Mouse (Mus musculus) NIH3T3 (cell line): Measurements from ENCODE around the gene Zbtb8b.
"Not testable (repeated sequence)": the region's sequence is repeated elsewhere in the genome, so short reads cannot be mapped to it uniquely, and the experiment has no call there.

ENCODE experiments used
- DNase-seq: peaks from one replicate; pipeline ENCODE4 v3.0.0-alpha.2; 2012; ENCODE audit warnings: low read depth

Zbtb8b gene

DNA sequence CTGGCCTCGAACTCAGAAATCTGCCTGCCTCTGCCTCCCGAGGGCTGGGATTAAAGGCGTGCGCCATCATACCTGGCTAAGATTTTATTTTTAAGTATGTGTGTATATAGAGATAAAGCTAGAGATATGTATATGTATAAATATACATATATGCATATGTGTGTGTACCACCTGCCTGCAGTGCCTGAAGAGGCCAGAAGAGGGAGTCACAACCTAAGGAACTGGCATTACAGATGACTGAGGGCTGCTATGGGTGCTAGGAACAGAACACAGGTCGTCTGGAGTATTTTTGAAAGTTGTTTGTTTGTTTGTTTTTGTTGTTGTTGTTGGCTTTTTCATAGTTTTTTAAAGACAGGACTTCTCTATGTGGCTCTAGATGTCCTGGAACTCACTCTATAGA, 24.8 kb downstream of the Zbtb8b start:
- DNase-seq: peak; percentile 24

DNA sequence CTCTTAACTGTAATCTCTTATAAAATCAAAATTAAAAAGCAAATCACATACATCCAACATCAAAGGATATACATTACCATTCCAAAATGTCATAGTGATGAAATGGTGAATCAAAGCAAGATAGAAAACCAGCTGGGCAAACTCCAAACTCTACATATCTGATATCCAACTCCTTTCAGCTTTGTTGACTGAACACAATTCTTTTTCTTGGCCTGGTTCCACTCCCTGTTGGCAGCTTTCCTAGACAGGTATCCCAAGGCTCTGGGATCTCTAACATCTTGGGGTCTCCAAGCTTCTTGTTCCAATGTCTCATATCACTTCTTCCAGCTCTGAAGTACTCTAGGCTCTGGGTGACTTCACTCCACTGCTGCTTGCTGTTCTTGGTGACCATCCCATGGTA, 29.7 kb downstream of the Zbtb8b start:
- DNase-seq: no peak

DNA sequence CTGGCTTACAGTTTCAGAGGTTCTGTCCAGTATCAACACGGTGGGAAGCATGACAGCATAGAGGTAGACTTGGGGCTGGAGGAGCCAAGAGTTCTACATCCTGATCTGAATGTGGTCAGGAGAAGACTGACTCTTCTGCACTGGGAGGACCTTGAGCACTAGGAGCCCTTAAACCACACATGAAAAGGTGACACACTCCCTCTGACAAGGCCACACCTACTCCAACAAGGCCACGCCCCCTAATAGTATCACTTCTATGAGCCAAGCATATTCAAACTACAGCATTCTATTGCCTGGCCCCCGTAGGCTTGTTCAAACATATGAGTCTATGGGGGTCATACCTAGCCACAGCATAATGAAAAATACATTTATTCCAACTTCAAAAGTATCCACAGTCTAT, 30.1 kb downstream of the Zbtb8b start:
- DNase-seq: not testable (repeated sequence)

DNA sequence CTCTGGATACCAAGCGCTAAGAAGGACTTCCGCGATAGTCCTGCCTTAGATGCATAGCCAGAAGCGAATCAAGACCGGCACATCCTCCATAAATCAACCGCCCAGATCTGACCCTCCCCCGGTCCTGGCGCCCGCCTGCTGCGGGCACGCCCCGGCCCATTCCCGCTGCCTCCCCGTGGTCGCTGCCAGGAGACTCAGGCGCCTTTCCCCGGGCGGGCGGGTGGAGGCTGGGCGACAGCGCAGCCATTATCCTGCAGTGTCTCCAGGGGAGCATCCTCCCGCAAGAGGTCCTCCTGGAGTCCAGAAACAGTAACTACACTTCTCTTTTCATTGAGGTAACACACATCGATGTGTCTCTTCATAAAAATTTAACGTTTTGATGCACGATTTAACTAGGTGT, 34.2 kb downstream of the Zbtb8b start:
- peak; percentile 65 for DNase-seq

DNA sequence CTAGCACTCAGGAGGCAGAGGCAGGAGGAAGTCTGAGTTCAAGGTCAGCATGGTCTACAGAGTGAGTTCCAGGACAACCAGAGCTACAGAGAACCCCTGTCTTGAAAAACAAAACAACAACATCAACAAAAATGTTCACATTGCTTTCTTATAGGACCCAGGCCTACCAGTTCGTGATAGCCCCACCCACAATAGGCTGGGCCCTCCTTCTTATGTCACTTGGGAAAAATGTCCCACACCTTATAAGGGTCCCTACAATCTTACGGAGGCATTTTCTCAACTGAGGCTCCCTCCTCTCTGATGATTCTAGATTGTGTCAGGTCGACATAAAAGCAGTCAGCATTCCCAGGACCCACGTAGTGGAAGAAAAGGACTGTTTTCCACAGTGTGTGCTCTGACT, 40.8 kb downstream of the Zbtb8b start:
- DNase-seq: no peak

DNA sequence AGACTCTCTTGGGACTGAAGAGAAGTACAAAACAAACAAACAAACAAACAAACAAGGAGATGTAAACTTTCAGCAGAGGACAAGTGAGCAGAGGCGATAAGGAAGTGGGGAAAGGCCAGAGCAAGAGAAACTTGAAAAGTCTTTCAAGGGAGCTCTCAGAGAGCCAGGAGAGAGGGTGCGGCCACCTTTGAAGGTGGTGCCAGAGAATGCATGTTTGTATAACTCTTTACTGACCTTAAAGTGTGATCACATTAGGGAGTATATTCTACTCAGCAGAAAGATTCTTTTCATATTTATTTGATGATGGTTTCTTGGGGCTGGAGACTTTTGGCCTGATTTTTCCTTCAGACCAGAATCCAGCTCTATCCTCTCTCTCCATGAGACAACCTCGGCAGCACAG, 43.7 kb downstream of the Zbtb8b start:
- peak; percentile 38 for DNase-seq

DNA sequence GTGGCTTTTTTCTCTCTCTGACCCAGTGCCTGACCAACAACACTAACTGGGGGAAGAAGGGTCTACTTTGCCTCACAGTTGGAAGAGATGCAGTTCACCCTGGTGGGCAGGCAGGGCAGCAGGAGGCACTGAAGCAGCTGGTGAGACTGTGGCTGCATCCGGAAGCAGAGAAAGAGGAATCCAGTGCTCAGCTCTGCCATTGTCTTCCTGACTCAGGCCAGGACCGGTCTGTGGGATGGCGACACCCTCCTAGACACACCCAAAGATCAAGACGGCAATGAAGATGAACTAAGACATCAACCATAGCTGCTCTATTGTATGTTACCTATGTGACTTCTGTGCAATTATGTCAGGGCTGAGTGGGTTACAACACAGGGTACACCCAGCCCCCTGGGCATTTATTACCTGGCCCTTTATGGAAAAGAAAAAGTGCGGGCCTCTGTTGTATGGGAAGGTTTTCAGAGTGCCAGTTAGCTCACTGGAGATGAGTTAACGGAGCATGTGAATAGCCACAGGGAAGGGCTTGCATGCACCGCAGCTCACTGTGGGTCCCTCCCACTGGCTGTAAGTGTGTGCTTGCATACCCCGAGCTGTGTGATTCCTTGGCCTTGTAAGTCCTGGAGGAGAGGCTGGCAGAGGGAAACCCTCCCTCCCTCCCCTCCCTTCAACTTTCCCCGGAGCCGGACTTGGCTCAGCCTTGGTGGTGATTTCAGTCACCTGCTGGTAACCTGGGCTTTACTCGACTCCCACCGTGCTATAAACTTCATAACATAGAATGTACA, 46.4 kb downstream of the Zbtb8b start:
- DNase-seq: no peak

GRCm38 (mm10) chr4:129390936-129391557, 49.6 kb downstream of the Zbtb8b start:
- DNase-seq: no peak

DNA sequence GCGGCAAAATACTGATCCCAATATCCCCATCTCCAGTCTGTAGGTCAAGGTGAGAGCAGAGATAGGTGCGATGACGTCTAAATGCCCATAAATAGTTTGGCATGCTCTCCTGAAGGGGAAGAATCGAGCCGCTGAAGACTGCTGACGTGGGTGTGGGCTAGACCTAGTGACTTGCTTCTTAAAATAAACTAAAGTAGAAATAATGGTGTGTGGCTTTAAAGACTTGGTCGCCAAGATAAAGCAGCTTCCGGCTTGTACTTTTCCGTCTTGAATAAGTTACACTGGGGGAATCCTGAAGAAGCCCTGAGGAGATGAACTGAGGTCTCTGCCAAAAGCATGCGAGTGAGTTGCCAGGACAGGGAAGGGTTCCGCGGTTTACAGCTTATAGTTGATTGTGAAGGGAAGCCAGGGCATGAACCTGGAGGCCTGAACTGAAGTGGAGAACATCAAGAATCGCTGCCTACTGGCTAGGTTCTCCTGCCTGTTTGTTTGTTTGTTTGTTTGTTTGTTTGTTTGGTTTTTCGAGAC, 50.4 kb downstream of the Zbtb8b start:
- no peak for DNase-seq

DNA sequence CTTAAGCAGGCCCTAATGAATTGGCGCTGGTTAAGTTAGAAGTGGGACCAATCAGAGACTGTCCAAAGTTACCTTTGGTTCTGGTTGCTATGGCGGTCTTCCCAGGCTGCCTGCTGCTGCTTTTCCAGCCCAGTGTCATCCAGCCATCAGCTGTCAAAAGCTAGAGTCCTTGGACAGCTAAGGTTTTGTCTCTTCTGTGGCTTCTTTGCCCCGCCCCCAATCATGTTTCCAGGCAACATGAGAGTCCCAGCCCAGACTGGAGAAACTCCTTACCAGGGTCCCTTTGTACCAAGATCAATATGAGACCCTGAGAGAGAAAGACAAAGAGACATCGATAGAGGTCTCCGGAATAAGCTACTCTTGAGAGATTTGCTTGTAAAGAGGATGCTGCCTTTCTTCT, 52.2 kb downstream of the Zbtb8b start:
- DNase-seq: no peak

GRCm38 (mm10) chr4:129386989-129387388, 53.7 kb downstream of the Zbtb8b start:
- no peak for DNase-seq

- no peak for DNase-seq
These were observed 54.2 kb downstream of the Zbtb8b start for GRCm38 (mm10) chr4:129386269-129386946.

GRCm38 (mm10) chr4:129385685-129386084, 55.0 kb downstream of the Zbtb8b start:
- DNase-seq: no peak

DNA sequence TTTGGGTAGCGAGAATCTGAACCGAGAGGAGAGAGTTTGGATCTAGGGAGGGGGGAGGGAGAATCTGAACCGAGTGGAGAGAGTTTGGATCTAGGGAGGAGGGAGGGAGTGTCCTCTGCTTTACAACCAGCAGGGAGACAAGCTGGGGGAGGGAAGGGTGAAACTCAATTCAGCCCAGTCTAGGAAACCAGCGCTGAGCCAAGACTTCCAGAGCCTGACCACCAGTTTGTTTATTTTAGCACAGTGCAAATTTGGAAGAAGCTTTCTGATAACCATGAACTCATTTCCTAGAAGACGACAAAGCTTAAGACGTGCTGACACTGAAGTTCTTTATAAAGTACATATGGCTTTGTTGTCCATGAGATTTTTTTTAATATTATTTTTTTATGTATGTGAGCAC, 56.2 kb downstream of the Zbtb8b start:
- peak; percentile 59 for DNase-seq

GRCm38 (mm10) chr4:129383586-129383985, 57.1 kb downstream of the Zbtb8b start:
- no peak for DNase-seq

DNA sequence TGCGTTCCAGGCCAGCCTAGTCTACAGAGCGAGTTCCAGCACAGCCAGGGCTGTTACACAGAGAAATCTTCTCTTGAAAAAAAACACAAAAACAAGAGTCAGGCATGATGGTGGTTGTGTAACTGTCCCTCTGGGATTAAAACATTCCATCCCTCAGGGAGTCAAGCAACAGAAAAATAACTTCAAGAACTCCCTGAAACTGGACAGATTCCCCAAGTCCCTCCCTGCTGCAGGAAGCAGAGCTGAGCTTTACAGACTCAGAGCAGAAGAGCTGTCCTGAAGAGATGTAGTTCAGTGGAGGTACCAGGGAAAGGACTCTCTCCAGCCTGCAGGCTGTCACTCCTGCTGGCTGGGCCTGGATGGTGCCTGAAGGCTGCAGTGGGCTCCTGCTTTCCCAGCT, 58.2 kb downstream of the Zbtb8b start:
- DNase-seq: peak; percentile 76

DNA sequence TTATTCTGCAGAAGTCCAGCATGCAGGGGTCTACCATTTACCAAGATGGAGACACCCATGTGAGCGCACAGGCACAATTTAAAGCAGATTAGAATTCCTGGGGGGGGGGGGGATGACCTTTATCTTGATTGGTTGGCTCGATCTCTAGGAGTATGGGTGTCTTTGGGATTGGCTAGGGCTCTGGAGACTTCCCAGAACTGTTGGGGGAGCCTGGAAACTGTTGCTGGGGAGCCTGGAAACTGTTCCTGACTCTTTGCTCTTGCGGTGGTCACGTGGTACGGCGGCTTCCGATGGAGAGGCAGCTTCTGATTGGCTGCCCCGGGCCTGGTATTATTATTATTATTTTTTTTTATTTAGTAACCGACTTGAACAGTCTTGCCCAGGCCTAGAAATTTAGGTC, 58.6 kb downstream of the Zbtb8b start:
- DNase-seq: peak; percentile 22

DNA sequence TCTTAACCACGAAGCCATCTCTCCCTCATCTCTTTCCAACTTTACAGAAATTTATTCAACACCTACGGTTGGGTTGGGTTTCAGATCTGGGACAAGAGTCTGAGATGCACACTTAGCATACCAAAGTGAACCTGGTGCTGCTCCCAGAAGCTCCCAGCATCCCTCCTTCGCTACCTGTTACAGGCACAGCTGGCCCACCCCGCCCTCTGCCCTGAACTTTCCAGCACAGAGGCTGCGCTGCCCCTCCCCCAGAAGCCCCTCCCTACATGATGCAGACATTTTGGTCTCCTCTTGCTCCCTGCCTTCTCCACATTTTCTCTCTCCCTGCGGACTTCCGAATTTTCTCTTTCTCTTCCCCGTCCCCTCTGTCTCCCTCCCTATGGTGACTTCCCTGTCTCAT, 59.5 kb downstream of the Zbtb8b start:
- DNase-seq: no peak

GRCm38 (mm10) chr4:129379805-129380204, 60.8 kb downstream of the Zbtb8b start:
- DNase-seq: no peak

GRCm38 (mm10) chr4:129377601-129378390, 62.9 kb downstream of the Zbtb8b start, which contains the start of gene Zbtb8a:
Gene Zbtb8a, minus strand, starts transcription at chr4:129378116.
- peak; percentile 79 for DNase-seq

DNA sequence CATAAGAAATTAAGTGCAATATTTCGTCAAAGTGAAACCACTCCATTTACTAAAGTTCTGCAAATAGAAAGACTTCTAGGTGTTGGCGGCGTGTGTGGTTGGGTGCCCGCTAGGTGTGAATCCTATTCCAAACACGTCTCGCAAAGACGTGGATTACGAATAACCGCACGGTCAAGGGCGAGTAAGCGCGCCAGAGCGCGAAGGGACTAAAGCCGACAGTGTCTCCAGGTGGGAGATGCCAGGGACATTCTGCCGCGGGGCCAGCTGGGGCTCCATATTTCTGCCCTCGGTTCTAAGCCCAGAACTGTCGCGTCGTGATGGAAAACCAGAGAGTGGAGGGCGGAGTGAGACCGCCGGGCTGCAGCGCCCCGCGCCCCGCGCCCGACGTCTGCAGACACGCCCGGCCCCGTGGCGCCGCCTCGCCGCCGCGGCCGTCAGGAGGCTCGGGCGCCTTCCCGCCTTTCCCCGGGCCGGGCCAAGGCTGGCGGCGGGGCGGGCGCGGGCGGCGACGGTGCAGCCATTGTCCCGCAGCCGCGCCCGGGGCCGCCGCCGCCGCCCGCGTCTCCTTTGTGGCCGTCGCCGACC, 63.6 kb downstream of the Zbtb8b start:
- DNase-seq: peak; percentile 68

GRCm38 (mm10) chr4:129375821-129376220, 64.8 kb downstream of the Zbtb8b start:
- DNase-seq: no peak
